Mouse (Mus musculus) yolk sac, embryonic 10.5 days (tissue): ENCODE measurements around the gene Pigu.

Experiments used
- DNase-seq: peaks from one replicate; pipeline ENCODE4 v3.0.0-alpha.2; 2017; ENCODE audit warnings: low spot score

Gene Pigu

GRCm38 (mm10) chr2:155236362-155236992 is 120.8 kb downstream of the Pigu start, which contains the start of gene Dynlrb1:
Dynlrb1 (plus strand) TSS chr2:155236533.
- DNase-seq: peak; percentile 99

DNA sequence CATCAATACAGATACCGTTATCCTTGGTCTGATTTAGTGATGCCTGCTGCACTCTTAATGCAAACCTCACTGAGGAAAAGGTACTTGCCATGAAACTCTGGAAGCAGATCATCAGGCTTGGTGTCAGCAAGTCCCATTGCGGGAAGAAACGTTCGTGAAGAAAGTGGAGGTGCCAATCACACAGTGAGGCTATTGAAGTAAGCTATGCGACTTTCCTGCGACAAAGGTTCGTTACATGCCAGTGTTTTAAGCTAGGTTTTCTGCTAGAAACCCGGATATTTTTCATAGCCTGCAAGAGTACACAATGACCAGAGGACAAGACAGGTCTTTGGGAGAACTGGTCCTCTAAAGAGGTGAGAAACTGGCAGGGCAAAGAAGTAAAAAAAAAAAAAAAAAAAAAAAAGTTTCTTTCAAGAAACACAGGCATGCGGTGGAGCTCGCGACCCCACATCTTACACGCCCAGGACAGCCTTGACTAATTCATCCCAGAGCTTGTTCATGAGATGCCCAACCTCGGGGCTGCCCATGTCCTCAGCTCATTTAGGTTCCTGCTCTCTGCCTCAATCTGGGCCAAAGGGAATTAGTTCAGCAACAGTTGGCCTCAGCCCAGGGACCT is 121.4 kb downstream of the Pigu start:
- DNase-seq: no peak
